Mouse (Mus musculus): Measurements from ENCODE around the gene Fam117a.

The Fam117a gene

GRCm38 (mm10) chr11:95414536-95415161 is 77.8 kb downstream of the Fam117a start:
- in situ Hi-C loops (cut with MboI, MseI): no loop called here

- in situ Hi-C loops (cut with MboI, MseI): no loop called here
Measured at GRCm38 (mm10) chr11:95415931-95416330, 79.1 kb downstream of the Fam117a start.

GRCm38 (mm10) chr11:95417341-95417740 is 80.5 kb downstream of the Fam117a start:
- in situ Hi-C loops (cut with MboI, MseI): no loop called here

- in situ Hi-C loops (cut with MboI, MseI): loop anchor here (5.0 kb wide), 1 partner anchor 34 kb away; no protein-coding TSS in a partner anchor
Measured at GRCm38 (mm10) chr11:95420880-95421435, 84.1 kb downstream of the Fam117a start.

GRCm38 (mm10) chr11:95423505-95423904 is 86.7 kb downstream of the Fam117a start:
- in situ Hi-C loops (cut with MboI, MseI): loop anchor here (5.0 kb wide), 1 partner anchor 36 kb away; no protein-coding TSS in a partner anchor

GRCm38 (mm10) chr11:95431344-95431743 is 94.5 kb downstream of the Fam117a start:
- in situ Hi-C loops (cut with MboI, MseI): no loop called here

Measured in regulatory T cell (primary cell).